Mouse (Mus musculus): ENCODE results near the gene B130006D01Rik. TPM values are rescaled to one million over a fixed set of nuclear protein-coding genes. Genes with fewer than 3 reads are reported as not detected.

B130006D01Rik gene
- total RNA-seq, 2 experiments from 2014 or later: 1.2 to 1.3 TPM

DNA sequence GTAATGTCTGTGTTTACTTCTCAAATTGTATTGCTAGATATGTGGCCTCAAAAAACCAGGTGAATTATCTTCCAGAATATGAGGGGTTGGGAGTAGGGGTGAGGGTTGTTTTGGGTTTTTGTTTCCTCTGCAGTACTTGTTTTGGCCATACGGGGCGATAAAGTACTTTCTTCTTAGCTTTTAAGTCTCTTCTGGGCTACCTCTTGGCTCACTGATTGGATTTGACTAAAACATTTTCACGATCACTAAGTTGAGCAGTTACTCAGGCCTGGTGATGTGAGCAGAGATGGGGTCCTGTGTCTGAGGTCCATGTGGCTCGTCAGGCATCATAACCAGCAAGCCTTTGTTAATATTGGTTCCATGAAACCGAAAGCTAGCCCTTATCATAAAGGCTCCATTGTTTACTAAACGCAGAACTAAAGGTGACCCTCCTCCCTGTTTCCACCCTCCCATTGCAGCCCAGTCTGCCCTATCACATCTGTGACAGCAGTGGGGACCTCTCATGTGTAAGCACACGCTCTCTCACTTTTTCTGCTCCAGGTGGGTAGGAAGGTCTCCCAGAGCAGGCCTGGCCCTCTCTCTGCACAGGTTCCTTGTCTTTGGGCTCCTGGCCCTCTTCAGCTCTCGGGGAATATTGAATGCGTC lies 47.5 kb downstream of the B130006D01Rik start:
- peak in 1 of 2 experiments; percentile 20 for DNase-seq (ENCODE audit: low spot score in 2 of 2)

DNA sequence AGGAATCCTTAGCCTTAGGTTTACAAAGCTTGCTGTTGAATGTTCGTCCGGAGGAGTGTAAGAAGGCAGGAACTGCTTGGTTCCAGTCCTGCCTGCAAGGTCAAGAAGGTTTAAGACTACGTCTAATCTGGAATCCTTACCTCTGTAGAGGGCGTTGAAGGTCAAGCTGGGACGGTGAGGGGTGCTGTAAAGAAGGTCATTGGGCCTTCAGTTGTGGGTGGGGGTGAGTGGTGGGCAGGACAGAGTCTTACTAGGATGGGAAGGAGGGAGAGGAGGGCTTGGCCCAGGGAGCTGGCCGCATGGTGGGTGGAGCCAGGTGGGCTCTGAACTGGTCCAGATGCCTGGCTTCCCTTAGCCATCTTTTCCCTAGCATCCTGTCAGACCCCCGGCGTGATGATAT lies 48.3 kb downstream of the B130006D01Rik start:
- DNase-seq (ENCODE audit: low spot score in 2 of 2): no peak

GRCm38 (mm10) chr11:95773264-95773663 lies 49.9 kb downstream of the B130006D01Rik start:
- no peak for DNase-seq (ENCODE audit: low spot score in 2 of 2)

Other genes starting within 250 kb of the B130006D01Rik start
- 10 to 100 TPM; 23.4 to 32.6 TPM for gene Nxph3, start 209.0 kb upstream of the B130006D01Rik start, total RNA-seq (2021)
- gene Ngfr, start 135.9 kb upstream of the B130006D01Rik start, total RNA-seq (2021): 1 to 10 TPM; 1.1 to 1.7 TPM
- gene Phb, start 56.6 kb upstream of the B130006D01Rik start, total RNA-seq (2021): 100 to 1,000 TPM in 1 of 2 experiments, 10 to 100 TPM in 1; 87.4 to 103 TPM
- 10 to 100 TPM; 37.8 to 41.1 TPM for gene Zfp652, start 10.9 kb upstream of the B130006D01Rik start, total RNA-seq (2021)
- gene Phospho1, start 100.9 kb downstream of the B130006D01Rik start, total RNA-seq (2021): 10 to 100 TPM; 65.2 to 87.4 TPM
- 1 to 10 TPM; 2.8 to 4.5 TPM for gene Gngt2, start 113.6 kb downstream of the B130006D01Rik start, total RNA-seq (2021)
- gene Abi3, start 118.9 kb downstream of the B130006D01Rik start, total RNA-seq (2021): 1 to 10 TPM; 7.3 to 8.0 TPM
- not detected for gene B4galnt2, start 191.3 kb downstream of the B130006D01Rik start, total RNA-seq (2021)